Mouse (Mus musculus): ENCODE results near the gene Fam241a.

Fam241a gene

DNA sequence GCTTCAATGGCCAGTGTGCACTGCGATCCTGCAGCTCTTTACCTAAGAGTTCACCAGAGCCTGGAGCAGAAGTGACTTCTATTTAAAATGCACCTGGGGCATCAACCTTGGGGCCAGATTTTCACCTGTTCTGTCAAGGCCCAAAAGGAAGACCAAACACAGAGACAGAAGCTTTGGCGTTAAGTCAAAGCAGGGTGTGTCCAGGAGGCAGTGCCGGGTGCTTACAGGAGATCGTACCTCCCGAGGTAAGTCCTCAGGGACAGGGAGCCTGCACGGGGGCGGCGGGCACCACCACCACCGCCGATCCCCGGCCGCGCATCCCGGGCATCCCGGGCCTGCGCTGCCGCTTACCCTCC, 59.3 kb downstream of the Fam241a start:
- DNase-seq (ENCODE audit: low spot score in 2 of 2), result no peak

DNA sequence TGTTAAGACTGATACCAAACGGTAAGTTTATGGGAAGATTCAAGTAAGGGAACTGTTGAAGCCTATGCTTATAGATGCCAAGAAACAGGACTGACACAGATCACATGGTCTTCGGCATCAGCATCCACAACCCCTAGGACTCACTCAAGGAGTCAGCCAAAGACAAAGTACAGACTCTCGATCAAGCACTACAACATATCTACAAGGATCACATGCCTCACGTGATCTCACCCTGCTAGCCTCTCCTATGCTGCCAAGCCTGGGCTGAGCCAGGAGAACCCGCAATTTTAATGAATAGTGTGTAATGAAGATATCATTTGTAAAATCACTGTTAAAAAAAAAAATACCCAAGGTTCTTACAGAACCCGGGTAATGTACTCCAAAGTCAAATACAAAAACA, 60.5 kb downstream of the Fam241a start:
- no peak for DNase-seq (ENCODE audit: low spot score in 2 of 2)

DNA sequence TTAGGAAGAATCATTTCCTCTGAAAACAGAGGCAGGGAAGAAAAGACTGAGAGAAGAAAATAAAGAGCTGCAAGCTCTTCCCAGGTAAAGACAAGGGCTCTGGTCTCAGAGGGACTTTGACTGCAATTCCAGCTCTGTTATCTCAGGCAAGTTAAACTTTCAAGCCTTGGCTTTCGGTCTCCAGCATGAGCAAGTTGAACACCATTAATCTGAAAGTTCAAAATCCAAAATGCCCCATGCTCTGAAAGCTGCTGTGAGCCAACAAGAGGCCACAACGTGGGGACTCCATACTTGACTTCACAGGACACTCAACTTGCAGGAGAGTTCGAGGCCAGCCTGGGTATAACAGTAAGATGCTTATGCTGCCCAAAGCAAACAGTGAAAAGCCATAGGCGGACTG, 62.1 kb downstream of the Fam241a start:
- DNase-seq (ENCODE audit: low spot score in 2 of 2), result no peak

DNA sequence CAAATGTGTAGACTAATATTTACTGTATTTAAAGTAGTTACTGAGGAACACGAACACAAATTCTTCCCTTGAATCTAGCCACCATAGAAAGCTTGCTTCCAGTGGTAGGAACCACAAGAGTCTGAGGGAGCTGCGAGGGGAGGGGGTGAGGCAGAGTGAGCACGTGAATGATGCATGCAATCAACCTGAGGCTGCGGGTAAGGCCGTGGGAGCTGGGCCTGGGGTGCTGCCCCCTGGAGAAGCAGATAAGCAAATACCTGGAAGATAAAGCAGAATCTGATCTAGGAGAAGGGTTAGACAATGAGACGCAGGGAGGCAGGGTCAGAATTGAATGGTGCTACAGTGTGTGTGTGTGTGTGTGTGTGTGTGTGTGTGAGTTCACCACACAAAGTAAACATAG, 65.0 kb downstream of the Fam241a start:
- DNase-seq (ENCODE audit: low spot score in 2 of 2), result no peak

DNA sequence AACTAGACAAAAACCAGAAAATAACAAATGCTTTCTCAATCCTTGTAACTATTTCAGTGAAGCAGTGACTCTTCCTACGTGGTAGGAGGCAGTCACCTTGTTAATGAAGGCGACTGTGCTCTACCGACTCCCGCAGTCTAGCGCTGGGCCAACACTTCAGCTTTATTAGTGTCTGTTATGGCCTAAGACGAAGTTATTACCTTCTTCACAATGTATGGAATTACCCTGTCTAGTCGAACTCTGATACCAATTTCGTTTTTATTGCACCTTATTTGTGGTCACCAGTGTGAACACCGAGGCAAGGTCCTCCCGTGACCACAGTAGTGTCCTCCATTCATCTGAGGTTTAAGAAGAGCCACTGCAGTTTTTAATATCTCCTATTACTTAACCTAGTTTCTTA, 65.9 kb downstream of the Fam241a start:
- DNase-seq (ENCODE audit: low spot score in 2 of 2), result no peak

DNA sequence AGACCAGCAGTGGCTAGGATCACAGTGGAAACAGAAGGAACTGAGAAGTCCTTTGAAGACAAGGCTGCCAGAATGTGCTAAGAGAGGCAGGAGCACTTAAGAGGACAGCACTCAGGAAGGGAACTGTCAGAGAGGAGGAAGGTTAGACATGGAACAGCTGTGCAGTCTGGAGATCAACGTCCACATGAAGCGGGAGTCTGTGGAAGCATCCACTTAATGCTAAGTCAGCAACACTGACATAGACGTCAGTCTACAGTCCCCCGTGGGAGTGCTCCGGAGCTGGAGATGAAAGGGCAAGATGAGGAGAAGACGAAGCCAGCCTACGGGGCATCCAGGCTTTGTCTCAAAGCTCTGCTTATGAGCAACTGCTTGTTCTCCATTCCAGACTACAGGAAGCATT, 69.0 kb downstream of the Fam241a start:
- no peak for DNase-seq (ENCODE audit: low spot score in 2 of 2)

DNA sequence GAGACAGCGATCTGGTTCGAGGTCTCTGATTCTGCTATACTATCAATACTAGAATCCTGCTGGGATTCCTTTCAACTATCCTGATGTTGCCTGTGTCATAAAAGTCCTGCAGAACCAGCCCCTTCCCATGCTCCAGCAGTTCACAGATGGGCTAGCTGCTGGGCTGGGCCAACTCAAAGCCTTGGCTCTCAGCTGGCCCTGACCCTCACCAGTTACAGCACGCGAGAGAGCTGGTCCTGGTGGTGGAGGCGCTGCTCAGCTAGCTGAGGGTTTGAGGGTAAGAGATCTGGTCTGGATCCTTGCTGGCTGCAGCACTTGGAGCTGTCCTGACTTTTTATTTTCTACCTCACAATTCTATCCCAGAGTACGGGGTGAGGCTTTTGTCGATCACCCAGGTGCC, 69.6 kb downstream of the Fam241a start:
- no peak for DNase-seq (ENCODE audit: low spot score in 2 of 2)

DNA sequence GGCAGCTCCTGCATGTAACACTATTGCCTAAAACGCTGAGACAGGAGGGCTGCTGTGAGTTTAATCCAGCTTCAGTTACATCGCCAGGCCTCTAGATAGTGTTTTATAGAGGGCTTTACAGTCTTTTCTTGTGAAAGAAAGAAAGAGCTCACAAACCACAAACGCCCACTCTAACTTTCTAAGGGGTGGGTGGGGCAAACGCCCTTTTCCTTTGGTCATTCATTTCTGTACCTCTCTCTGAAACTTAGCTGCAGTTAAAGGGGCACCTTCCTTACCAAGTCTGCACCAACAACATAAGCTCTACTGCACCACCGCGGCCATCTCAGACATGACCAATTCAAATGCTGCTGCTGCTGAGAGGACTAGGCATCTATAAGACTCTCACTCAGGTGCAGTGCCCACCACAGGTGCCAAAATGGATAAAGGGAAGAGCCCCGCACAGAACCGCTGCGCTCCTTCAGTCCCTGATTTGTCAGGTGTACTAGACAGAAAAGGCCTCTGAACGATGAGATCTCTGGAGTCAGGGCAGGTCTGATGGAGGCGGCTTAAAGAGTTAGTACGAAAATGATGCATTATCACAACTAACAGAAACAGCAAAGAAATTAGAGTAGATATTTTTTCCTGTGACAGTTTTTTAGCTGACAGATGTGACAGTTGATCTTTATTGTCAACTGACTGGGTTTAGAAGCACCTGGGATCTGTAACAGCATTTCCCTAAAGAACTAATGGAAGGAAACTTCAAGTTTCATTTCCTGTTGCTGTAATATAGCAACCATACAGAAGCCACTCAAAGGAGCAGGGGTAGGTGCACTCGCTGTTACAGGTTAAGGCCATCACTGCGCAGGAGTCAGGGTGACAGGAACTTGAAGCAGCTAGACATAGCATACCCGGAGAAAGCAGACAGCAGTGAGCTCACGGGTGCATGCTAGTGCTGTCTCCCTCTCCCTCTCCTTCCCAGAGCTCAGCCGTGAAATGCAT, 71.9 kb downstream of the Fam241a start:
- DNase-seq (ENCODE audit: low spot score in 2 of 2), result no peak

DNA sequence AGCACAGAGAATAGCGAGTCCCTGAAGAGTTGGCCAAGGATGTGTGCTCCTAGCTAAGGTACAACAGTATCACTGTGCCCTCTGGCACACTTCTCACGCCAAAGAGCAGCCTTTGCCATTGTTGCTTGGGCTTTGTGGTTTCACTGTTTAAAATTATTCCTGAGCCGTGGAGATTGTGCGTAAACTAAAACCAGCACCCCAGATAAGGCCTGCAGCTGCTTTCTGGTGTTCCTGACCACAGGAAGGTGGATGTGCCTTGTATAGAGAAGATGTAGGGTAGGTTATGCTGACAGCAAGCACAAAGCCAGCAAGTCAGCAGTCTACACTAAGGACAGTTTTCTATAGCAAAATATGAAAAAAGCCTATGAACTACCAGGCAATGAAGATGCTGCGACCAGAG, 74.9 kb downstream of the Fam241a start:
- no peak for DNase-seq (ENCODE audit: low spot score in 2 of 2)

DNA sequence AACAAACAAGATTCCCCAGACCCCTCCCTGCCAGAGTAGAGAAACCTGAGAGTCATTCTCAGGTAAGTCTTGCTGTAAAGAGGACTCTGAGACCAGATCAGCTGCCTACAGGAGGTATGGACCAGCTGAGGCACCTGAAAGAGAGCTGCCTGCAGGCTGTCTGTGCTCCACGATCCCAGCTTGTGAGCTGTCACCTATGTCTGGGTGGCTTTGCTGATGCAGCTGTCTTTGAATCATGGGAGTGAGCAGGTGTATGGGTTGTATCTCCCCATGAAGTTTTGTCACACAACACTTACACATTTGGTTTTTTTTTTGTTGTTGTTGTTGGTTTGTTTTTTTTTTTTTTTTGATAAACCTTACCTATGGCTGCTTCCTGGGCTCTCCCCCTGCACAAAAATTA, 75.7 kb downstream of the Fam241a start:
- no peak for DNase-seq (ENCODE audit: low spot score in 2 of 2)

Data from right cerebral cortex, adult 2 months (tissue).